Mouse (Mus musculus) midbrain, embryonic 14.5 days (tissue): ENCODE measurements around the gene Sh3bp4. TPM values are rescaled to one million over a fixed set of nuclear protein-coding genes. Genes with fewer than 3 reads are reported as not detected.

Source experiments
- ATAC-seq: fragments of 200-750 bp; cut with Nextera tagmentation; 2 replicates; pipeline ENCODE4 v1.8.0; 2017; ENCODE audit warnings: moderate number of reproducible peaks, moderate library complexity; ENCODE audit not compliant: low FRiP score, low TSS enrichment
- DNase-seq: peaks from one replicate; pipeline ENCODE4 v3.0.0-alpha.2; 2015
- H3K27ac ChIP-seq: fragments of 300-500 bp; sonication (generic); replicated peaks from 2 replicates; pipeline ENCODE4 v1.5.1; 2014; ENCODE audit warnings: mild to moderate bottlenecking, low read depth, low read length, moderate library complexity
- H3K27me3 ChIP-seq: fragments of 300-500 bp; sonication (generic); 2 replicates; pipeline ENCODE4 v1.6.1; 2014; ENCODE audit warnings: low read length, control low read depth, mixed read lengths; ENCODE audit not compliant: control insufficient read depth, insufficient read depth
- H3K36me3 ChIP-seq: fragments of 300-500 bp; sonication (generic); 2 replicates; pipeline ENCODE4 v1.6.1; 2014; ENCODE audit warnings: low read length, control low read depth; ENCODE audit not compliant: control insufficient read depth, insufficient read depth
- H3K4me1 ChIP-seq: fragments of 300-500 bp; sonication (generic); 2 replicates; pipeline ENCODE4 v1.6.1; 2014; ENCODE audit warnings: mild to moderate bottlenecking, antibody characterized with exemption, low read length, control low read depth; ENCODE audit not compliant: control insufficient read depth, insufficient read depth
- H3K4me2 ChIP-seq: fragments of 300-500 bp; sonication (generic); 2 replicates; pipeline ENCODE4 v1.6.1; 2014; ENCODE audit warnings: mild to moderate bottlenecking, low read length, moderate library complexity
- H3K4me3 ChIP-seq: fragments of 300-500 bp; sonication (generic); replicated peaks from 2 replicates; pipeline ENCODE4 v1.5.1; 2014; ENCODE audit warnings: low read depth, low read length
- H3K9ac ChIP-seq: fragments of 300-500 bp; sonication (generic); replicated peaks from 2 replicates; pipeline ENCODE4 v1.6.1; 2014; ENCODE audit warnings: mild to moderate bottlenecking, low read length, moderate library complexity
- H3K9me3 ChIP-seq: fragments of 300-500 bp; sonication (generic); 2 replicates; pipeline ENCODE4 v1.6.1; 2016; ENCODE audit warnings: low read length, control low read depth, mixed read lengths; ENCODE audit not compliant: control insufficient read depth
- WGBS: fragments of 180-500 bp; shearing (Covaris S2); extraction: QIAGEN DNeasy Blood & Tissue Kit; methylation state at CpG from one replicate; pipeline ENCODE4 v1.1.7; 2014; 5-methylcytosine and 5-hydroxymethylcytosine counted together
- polyA plus RNA-seq: library from polyadenylated mRNA; unstranded; fragments of >200 nt; fragmentation: Nextera tagmentation; extraction: Ambion mirVana; gene quantifications from 2 replicates; pipeline ENCODE4 v1.2.1, GENCODE M21; 2014

The Sh3bp4 gene
- polyA plus RNA-seq, 1 experiment from 2014 or later = 10.6 TPM

GRCm38 (mm10) chr1:89107466-89107865 lies 37.3 kb downstream of the Sh3bp4 start:
- no peak for ATAC-seq
- 67% methylated on average over 6 of the region's 6 CpGs for WGBS
- Histone ChIP-seq H3K4me3 (no peak overlapping the region), H3K27ac (no peak overlapping the region), H3K9ac (no peak overlapping the region), H3K36me3 (no peaks in the 10 kb centered on the region), H3K9me3 (no peaks in the 10 kb centered on the region), H3K4me2 (no peak overlapping the region), H3K4me1 (0 out of 2 replicates have a peak, but pooled peaks cover 10% of the 10 kb centered on the region), H3K27me3 (no peaks in the 10 kb centered on the region)
- no peak for DNase-seq

GRCm38 (mm10) chr1:89108340-89108896 lies 38.2 kb downstream of the Sh3bp4 start:
- DNase-seq = no peak

GRCm38 (mm10) chr1:89109767-89110166 lies 39.6 kb downstream of the Sh3bp4 start:
- H3K4me2 ChIP-seq = no peak overlapping the region
- H3K9ac ChIP-seq = no peak overlapping the region
- WGBS = 67% methylated on average over 7 of the region's 7 CpGs
- 0 out of 2 replicates have a peak, but pooled peaks cover 7% of the 10 kb centered on the region for H3K4me1 ChIP-seq
- DNase-seq (no peak), ATAC-seq (no peak)
- no peaks in the 10 kb centered on the region for H3K9me3 ChIP-seq
- H3K27ac ChIP-seq = no peak overlapping the region
- H3K4me3 ChIP-seq = no peak overlapping the region
- H3K36me3 ChIP-seq = no peaks in the 10 kb centered on the region
- H3K27me3 ChIP-seq = no peaks in the 10 kb centered on the region

More at GRCm38 (mm10) chr1:89108340-89108896, 38.2 kb downstream of the Sh3bp4 start:
- 0 out of 2 replicates have a peak overlapping the region, but pooled peaks have one; percentile 0 for H3K9ac ChIP-seq
- H3K27ac ChIP-seq = no peak overlapping the region
- no peaks in the 10 kb centered on the region for H3K9me3 ChIP-seq
- H3K4me1 ChIP-seq = 0 out of 2 replicates have a peak, but pooled peaks cover 10% of the 10 kb centered on the region
- WGBS = 26% methylated on average over 6 of the region's 6 CpGs
- no peak for ATAC-seq
- H3K4me3 ChIP-seq = no peak overlapping the region
- no peak overlapping the region for H3K4me2 ChIP-seq
- no peaks in the 10 kb centered on the region for H3K27me3 ChIP-seq
- H3K36me3 ChIP-seq = no peaks in the 10 kb centered on the region

- no peak for ATAC-seq
- Histone ChIP-seq H3K27ac (no peak overlapping the region), H3K36me3 (no peaks in the 10 kb centered on the region), H3K9ac (no peak overlapping the region), H3K4me1 (0 out of 2 replicates have a peak, but pooled peaks cover 7% of the 10 kb centered on the region), H3K9me3 (no peaks in the 10 kb centered on the region), H3K4me3 (no peak overlapping the region), H3K27me3 (no peaks in the 10 kb centered on the region), H3K4me2 (no peak overlapping the region)
- WGBS = 92% methylated on average over 6 of the region's 6 CpGs
- DNase-seq = no peak
These were observed 40.7 kb downstream of the Sh3bp4 start for GRCm38 (mm10) chr1:89110767-89111534.

- ATAC-seq (no peak), DNase-seq (no peak)
- H3K4me3 ChIP-seq = no peak overlapping the region
- H3K27ac ChIP-seq = no peak overlapping the region
- H3K27me3 ChIP-seq = no peaks in the 10 kb centered on the region
- no peak overlapping the region for H3K9ac ChIP-seq
- H3K9me3 ChIP-seq = no peaks in the 10 kb centered on the region
- H3K4me1 ChIP-seq = 0 out of 2 replicates have a peak, but pooled peaks cover 7% of the 10 kb centered on the region
- H3K4me2 ChIP-seq = no peak overlapping the region
- 87% methylated on average over 1 of the region's 1 CpGs for WGBS
- no peaks in the 10 kb centered on the region for H3K36me3 ChIP-seq
These were observed 42.3 kb downstream of the Sh3bp4 start for GRCm38 (mm10) chr1:89112544-89112943.

GRCm38 (mm10) chr1:89113731-89114130 lies 43.5 kb downstream of the Sh3bp4 start:
- no peak for DNase-seq
- Histone ChIP-seq H3K27me3 (no peaks in the 10 kb centered on the region), H3K4me1 (0 out of 2 replicates have a peak, but pooled peaks cover under 1% of the 10 kb centered on the region), H3K9me3 (no peaks in the 10 kb centered on the region), H3K4me2 (no peak overlapping the region), H3K9ac (no peak overlapping the region), H3K27ac (no peak overlapping the region), H3K36me3 (no peaks in the 10 kb centered on the region), H3K4me3 (no peak overlapping the region)
- 89% methylated on average over 3 of the region's 3 CpGs for WGBS
- ATAC-seq = no peak

- H3K4me3 ChIP-seq = no peak overlapping the region
- no peak overlapping the region for H3K27ac ChIP-seq
- H3K4me1 ChIP-seq = no peaks in the 10 kb centered on the region
- DNase-seq (no peak), ATAC-seq (no peak)
- no peaks in the 10 kb centered on the region for H3K9me3 ChIP-seq
- H3K9ac ChIP-seq = no peak overlapping the region
- no peaks in the 10 kb centered on the region for H3K36me3 ChIP-seq
- no peak overlapping the region for H3K4me2 ChIP-seq
- WGBS = 80% methylated on average over 5 of the region's 5 CpGs
- H3K27me3 ChIP-seq = no peaks in the 10 kb centered on the region
These were observed 46.8 kb downstream of the Sh3bp4 start for GRCm38 (mm10) chr1:89117062-89117461.

- 85% methylated on average over 3 of the region's 3 CpGs for WGBS
- no peak overlapping the region for H3K27ac ChIP-seq
- no peak overlapping the region for H3K9ac ChIP-seq
- no peaks in the 10 kb centered on the region for H3K4me1 ChIP-seq
- no peaks in the 10 kb centered on the region for H3K9me3 ChIP-seq
- DNase-seq = no peak
- H3K4me2 ChIP-seq = no peak overlapping the region
- ATAC-seq = no peak
- H3K36me3 ChIP-seq = no peaks in the 10 kb centered on the region
- H3K27me3 ChIP-seq = no peaks in the 10 kb centered on the region
- no peak overlapping the region for H3K4me3 ChIP-seq
These were observed 47.9 kb downstream of the Sh3bp4 start for GRCm38 (mm10) chr1:89118076-89118475.

- ATAC-seq (no peak), DNase-seq (no peak)
- Histone ChIP-seq H3K4me2 (no peak overlapping the region), H3K36me3 (no peaks in the 10 kb centered on the region), H3K27ac (no peak overlapping the region), H3K27me3 (no peaks in the 10 kb centered on the region), H3K4me3 (no peak overlapping the region), H3K9me3 (no peaks in the 10 kb centered on the region), H3K4me1 (no peaks in the 10 kb centered on the region), H3K9ac (no peak overlapping the region)
- WGBS = 92% methylated on average over 5 of the region's 5 CpGs
These were observed 48.6 kb downstream of the Sh3bp4 start for GRCm38 (mm10) chr1:89118836-89119235.
